Mouse (Mus musculus) cerebellum, postnatal 4 days (tissue): ENCODE data around the gene Krt4.

Experiments used
- DNase-seq, 2 experiments: peaks; one replicate each; pipeline ENCODE4 v3.0.0; 2022; ENCODE audit warnings: low spot score in 2 of 2, mixed read lengths in 1 of 2

Krt4 gene

DNA sequence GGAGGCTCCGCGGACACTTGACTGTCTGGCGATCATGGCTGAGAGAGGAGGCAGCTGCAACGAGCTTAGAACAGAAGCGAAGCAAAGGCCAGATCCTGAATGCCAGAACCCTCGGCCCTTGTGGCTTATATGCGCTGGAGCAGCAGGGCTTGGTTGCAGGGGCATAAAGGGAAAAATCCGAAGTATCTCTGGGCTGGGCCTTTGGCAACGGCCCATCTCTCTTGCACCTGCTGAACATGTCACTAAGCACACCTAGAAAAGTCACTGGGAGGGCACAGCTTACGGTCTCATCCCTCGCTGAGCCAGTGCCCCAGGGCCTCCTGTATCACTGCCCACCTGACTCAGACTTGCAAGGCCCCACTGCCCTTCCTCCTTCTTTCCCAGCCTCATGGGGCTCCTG lies at the start of gene Krt4:
Gene Krt4 (minus strand): TSS at position 101 of the 400 bp plus-strand sequence.
- DNase-seq: no peak

DNA sequence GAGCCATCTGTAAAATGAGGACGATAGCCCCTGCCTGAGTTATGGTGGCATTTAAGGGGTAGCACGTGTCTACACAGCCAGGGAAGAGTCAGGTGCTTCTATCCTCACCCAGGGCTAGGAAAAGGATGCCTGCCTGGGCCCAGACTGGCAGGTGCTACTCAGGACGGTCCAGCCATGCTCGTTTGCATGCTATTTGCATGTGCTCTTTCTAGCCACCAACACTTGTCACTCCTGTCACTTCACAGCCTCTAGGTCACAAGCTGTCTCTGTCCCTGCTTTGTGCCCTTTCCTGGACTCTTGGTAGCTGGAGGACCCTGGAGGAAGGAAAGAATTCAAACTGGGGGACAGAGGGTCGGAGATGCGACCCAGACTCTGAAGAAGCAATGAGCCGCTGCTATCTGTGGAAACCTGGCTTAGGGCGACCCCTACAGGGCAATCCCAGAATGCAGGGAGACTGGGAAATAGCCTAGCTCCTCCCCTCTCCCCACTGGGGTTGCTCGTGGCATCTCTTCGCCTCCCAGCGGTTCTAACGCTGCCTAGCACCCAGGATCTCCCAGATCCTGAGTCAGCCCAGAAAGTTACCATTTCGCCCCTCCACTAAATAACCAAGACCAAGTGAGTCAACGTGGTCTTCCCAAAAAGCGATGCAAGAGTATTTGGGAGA lies 49.0 kb upstream of the Krt4 start:
- DNase-seq: peak; percentile 99 to 100

DNA sequence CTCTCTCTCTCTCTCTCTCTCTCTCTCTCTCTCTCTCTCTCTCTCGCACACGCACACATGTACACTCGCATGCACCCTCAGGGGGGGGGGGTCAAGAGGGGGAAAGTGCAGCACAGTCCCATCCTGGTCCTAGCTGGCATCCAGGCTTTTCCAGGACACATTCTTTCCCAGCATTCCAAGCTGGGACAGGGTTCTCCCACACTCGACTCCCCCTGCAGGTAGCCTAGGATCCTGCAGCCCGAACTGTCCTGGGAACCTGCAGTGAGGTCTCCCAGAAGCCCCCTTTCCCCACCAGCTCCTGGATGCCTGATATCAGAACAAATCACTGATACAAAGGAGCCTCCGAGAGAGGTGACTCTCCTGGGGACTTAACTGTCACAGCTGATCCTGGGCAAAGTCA lies 46.0 kb upstream of the Krt4 start:
- DNase-seq: peak; percentile 45 to 68

DNA sequence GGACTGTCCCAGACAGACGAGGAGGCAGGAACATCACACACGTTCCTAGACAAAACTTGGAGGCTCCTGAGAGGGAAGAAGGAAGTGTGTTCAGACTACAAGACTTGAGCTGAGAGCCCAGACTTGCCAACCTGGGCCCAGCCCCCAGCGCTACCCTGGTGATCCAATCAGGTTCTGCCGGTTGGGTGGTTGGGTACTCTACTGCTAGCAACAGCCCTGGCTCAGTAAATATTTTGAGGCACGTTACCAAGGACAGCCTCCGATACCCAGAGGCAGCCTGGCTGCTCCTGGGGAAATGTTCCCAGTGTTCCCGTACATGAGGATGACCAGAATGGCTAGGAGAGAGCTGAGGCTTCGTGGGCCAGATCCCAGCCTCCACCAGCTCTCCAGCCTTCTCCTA lies 42.3 kb upstream of the Krt4 start:
- DNase-seq: no peak

DNA sequence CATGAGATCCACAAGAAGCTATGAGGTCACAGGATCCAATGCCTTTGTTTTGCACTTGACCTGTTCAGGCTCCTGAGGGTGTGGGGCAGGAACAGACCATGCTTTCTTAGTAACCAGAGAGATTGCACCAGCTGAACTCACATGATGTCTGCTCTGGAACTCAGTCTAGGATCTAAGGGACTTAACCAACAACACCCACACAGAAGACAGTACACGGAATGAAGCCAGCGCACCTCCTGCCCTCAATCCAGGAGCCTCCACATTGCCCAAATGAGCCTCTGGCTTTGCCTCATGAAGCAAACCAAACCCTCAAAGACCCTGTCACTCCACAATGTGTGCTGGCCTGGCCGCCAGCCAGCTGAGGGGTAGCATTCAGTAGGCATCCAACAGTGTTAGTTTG lies 34.4 kb upstream of the Krt4 start:
- DNase-seq: no peak

DNA sequence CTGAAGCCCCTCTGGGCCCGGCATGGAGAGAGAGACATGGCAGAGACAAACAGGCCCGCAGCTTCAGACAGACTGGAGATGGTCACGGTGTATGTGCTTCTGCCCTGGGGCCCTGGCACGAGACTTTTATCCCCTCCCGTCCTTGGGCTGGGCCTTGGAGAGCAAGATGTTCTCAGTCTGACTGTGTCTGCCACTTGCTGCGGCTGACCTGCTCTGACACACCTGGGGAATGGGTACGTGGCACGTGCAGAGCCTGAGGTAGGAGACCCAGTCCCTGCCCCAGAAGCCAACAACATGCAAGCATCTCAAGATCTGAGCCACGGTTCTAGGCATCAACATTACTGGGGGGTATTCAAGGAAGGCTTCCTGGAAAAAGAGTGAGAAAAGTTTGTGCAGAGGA lies 29.7 kb upstream of the Krt4 start, which contains the start of gene Krt78:
Gene Krt78 (minus strand): TSS at position 101 of the 400 bp plus-strand sequence.
- DNase-seq: no peak

DNA sequence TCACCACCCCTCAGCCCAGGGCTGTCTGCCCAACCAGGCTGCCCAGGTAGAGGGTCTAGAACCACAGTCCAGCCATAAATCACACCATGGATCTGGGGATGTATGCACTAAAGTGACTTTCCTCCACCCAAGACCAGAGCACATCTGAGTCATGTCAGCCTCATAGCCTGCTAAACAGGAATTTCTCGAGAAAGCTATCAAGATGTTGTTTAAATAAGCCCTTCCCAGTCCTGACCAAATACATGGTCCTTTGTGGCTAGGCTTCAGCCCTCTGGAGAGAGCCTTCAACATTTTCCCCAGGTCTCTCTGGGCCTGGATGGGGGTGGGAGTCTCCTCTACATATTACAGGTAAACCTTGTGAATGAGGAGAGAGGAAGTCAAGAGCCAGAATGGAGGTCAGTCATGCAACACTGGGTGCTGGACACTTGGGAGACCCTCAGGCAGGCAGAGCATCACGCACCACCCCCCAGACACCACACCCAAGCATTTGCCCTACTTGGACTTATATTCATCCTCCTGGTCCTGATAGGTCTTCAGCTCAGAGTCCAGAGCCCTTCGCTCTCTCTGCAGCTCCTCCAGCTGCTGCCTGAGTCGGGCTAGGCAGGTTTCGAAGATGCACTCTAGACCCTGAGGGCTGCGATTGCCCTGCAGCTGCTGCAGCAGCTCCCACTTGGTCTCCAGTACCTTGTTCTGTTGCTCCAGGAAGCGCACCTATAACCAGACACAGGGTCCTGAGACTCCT lies 28.4 kb upstream of the Krt4 start:
- DNase-seq: no peak

DNA sequence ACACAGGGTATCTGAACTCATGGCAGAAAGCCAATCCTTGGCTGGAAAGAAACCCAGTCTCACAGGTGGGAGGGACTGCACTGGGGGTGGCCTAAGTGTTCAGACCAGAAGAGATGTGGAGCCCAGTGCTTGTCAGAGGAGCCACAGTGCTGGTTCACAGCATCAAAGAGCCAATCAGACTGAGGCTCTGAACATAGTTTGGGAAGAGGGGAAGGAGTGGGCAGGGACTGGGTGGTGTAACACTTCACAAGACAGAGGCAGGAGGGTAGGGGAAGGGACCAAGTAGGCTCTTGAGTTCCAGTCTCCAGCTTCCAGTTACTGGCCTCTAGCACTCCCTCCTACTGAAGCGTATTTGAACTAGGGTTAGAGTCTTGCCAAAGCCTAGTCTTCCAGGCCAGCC lies 20.9 kb upstream of the Krt4 start:
- no peak for DNase-seq

DNA sequence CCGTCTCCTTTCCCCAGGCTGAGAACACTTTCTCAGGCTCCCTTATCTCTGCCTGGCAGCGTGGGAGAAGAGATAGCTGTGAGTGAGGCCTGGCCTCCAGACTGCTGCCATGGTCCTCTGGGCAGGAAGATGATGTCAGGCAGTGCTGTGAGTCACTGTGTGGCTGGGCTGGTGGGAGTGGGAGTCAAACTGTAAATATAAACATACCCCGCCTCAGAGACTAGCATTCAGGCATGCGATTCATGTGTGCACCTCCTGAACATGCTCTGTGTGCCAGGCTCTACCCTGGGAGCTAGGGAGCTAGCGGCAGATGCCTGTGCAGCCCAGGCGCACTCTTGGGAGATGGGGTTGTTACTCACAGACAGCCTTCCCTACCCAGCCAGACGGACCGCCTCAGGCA lies 17.4 kb upstream of the Krt4 start:
- no peak for DNase-seq

DNA sequence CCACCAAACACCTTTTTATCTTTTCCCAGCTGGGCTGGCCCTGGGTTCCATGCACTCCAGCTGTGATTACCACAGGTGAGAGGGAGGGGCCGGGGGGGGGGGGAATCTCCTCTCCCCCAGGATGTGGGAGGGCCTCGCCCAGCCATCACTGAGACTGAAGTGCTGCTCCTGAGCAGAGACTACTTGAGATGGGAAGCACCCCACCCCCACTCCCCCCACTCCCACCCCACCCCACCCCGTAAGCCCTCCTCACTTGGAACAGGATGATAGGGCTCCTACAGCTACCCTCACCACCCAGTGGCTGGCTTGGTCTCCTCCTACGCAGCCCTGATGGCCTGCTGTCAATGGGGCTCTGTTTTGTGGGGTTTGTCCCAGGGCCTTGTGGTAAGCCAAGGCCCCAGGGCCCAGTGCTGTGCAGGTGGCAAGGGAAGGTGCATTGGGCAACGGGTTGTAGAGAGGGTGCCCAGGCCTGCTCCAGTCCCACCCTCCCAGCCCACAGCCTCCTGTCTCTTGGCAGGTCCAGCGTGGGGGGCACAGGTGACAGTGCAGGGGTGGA lies 15.8 kb upstream of the Krt4 start, which contains the start of gene Krt79:
Gene Krt79 (minus strand): TSS at position 51 of the 556 bp plus-strand sequence.
- DNase-seq: no peak

DNA sequence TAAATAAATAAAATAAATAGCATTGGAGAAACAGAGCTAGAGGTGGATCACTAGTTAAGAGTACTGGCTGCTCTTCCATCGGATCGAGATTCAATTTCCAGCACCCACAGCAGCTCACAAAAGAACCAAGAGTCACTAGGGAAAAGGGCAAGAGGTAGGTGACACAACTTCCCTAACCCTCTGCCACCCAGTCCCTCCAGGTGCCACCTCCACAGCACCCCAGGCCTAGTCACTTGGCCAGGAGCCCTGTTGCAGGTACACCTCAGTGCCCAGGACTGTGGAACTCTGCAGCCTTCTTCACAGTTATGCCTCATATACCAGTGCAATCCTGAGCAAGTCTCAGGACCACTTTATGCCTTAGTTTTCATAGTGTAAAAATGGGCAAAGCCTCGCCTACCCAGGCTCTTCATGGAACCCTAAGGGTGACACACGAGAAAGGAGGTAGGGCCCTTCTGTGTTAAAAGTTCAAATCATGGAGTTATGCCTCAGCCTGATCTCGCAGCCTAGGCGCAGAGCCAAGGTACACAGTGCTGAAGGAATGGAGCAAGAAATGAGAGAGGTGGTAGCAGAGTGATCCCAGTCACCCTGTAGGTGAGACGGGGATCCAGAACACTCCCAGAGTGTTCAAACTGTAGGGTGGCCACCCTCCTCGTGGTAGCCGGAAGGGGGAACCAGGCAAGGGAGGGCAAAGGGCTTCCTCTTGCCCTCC lies 14.2 kb upstream of the Krt4 start:
- no peak for DNase-seq

DNA sequence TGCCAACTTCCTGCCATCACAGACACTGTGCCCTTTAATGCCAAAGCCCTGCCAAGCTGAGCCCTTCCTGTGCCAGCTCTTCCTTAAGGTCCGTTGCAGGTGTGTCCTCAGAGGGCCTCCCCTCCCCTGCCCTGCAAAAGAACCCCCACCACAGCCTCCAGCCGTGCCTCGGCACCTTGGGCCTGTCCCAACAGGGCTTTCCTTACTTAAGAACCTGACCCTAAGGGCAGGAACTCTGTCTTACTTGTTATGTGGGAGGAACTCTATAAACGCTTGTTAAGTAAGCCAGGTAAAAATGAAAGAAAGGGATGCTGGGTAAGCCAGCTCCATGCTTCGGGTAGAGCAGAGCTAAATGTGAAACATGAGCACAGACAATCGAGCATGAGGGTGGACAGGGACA lies 8.5 kb upstream of the Krt4 start:
- no peak for DNase-seq

DNA sequence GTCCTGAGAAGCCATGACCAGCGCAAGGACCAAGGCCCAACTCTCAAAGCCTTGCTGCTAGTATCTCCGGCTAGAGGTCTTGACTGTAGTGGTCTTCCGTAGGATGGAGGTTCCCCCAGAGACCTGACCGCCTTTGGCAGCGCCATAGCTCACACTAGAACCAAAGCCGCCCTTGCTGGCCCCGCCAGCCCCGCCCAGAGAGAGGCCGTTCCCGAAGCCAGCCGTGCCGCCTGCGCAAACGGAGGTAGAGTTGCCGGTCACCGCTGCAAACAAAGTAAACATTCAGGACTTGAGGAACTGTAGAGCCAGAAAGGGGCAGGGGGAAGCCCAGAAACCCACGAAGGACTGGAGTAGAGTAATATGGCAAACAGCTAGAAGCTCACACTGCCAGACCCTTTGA lies 5.1 kb upstream of the Krt4 start:
- DNase-seq: no peak

DNA sequence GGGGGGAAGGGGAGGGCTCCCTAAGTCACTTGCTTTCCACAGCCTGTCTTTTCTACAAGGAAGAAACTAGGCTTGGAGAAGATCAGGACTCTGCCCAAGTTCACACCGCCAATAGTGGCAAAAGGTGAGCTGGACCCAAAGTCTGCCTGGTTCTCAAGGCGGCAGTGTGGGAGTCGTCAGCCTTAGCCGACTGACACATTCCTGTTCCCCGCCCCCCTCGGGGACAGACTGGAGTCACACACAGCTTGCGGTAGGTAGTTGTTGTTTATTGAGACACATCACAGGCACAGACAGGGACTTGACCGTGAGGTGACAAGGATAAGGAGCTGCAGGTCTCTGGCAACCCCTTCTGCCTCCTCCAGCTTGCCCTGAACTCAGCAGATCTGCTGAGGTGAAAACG lies 4.6 kb upstream of the Krt4 start:
- DNase-seq: no peak

DNA sequence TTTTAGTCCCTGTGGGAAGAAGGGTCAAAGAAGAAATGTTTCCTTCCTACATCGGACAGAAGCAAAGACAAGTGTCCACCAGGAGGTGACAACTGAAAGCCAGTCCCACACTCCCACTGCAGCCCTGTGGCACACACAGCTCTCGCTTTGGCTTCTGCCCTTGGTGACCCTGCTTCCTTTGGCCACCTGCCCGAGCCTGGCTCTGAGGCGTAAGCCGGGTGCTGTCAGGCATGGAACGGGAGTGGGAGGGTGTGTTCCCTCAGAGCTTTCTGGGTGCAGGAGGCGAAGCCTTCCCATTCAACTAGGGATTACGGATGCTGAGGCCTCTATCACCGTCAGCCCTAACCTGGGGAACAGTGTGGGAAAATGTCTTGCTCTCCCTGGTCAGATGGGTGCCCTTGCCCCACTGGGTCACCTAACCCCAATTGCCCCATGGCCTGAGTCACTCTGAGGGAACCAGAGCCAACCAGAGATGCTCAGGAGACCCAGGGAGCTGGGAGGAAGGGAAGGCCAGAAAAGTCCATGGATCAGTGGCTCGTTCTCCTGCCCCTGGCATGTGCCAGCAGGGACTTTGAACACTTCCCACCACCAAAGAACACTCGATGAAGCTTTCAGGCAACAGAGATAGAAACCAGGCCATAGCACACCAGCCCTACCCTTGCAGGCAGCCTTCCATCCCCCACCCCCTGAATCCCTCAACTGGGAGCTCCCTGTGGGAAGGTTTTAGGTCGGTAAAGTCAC lies 3.0 kb upstream of the Krt4 start:
- no peak for DNase-seq

DNA sequence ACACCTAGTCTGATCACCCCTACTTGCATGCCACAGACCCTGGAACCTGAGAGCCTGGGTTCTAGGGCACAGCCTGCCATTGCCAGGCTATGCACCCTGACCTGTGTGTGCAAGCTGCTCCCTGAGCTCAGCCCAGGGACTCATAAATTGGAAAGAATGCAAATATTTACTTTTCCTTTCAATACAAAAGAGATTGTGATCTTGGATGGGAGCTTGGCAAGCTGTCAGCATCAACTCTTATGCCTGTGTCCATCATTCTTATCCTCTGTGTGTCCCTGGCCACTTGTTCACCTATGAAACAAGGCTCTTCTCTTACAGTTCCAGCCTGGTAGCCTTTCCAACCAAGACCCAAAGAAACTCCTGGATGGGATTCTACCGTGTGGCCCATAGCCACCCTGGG lies 506 bp upstream of the Krt4 start:
- no peak for DNase-seq

DNA sequence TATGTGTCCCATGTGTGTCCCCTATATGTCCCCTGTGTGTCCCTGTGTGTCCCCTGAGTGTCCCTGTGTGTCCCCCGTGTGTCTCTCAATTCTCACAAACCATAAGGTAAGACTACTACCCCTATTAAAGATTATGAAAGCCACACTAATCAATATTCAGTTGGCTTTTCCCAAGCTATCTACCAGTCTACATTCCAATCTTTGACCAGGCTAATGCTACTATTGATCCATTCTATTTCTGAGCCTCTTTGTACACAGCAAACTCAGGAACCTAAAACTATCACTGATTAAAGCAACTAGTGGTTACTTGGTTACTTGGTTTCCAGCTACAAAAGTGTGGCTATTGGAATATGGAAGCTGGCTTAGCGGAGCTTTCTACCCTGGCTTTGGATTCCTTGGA lies 2.2 kb downstream of the Krt4 start:
- no peak for DNase-seq

DNA sequence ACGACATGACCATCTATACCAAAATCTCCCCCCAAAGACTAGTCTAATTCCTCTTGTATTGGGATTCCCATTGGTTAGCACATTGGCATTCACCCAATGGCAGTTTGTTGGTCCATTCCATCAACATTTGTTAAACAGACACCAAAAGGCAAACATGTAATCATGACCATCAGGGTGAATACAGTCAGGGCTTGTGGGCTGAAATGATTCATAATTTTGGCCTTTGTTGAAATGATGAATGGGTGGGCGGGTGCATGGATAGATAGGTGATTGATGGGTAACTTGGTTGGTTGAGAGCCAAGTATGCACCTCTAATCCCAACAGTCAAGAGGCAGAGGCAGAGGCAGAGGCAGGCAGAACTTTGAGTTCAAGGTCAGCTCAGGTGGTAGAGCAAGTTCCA lies 8.5 kb downstream of the Krt4 start:
- DNase-seq: no peak

DNA sequence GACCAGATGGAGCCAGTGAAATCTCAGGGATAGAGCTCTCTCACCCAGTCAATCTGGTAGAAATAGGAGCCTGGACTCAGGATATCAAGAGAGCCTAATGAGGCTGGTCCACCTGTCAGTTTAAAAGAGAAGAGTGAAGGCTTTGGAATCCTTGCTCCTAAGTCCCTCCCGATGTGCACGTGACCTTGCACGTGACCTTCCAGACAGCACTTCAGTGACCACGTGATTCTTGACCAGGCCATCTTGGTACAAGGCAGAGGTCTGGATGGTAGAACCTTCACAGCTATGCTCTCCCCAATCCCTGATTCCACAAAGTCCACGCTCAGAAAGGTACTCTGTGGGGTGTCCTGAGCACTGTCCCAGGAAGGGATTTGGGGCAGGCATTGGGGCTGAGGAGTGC lies 19.7 kb downstream of the Krt4 start:
- no peak for DNase-seq

DNA sequence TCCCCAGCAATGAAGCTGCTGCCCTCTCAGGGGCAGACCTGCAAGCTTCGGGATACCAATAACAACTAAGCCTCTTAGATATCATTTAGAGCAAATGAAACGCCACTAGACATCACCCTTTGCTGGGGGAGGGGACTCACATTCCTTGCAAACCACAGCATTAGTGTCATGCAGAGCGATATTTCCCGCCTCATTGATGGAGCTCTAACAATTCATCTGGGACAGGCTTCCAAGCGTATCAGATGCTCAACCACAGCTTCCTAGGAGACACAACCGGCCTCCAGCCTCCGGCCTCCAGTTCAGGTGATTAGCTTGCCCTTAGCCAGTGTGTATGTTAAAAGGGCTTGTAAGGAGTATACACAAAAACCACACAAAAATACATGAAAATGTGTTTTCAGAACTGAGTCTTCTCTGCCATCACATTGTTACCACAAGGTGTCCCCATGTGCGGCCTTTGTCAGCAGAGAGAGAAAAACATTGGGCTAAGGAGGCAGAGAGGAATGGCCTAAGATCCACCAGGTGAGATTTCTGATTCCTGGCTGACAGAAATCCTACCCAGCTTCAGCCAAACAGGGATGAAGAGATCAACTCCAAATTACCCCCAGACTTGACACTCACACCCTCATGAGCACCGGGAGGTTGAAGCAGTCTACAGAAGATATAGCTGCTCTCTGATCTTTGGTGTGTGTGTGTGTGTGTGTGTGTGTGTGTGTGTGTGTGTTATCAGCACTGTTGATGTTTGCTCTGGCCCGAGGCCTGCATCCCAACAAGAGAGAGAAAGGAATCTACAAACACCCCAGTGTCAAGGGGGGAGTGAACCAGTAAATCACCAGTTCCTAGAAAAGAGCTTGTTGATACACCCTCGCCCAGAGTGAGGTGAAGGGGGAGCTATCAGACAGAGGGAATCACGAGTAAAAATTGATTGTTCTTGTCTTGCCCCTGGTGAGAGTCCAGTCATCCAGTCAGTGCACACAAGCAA lies 22.1 kb downstream of the Krt4 start:
- no peak for DNase-seq

DNA sequence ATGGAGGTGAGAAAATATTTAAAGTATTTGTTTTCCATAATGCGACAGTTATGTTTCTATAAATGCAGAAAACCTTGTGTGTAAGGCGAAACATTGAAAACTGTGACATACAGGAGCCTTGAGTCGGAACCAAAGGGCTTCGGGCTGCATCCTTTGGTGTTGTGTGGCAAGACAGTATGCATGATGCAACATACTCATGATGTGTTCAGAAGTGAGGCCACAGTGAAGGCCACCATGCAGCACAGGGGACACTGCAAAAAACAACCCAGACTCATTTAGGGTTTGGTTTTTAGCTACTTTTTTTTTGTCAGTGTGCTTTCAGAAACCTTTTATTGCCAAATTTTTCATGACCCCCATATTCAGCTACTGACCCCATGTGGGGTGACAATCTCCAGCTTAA lies 29.3 kb downstream of the Krt4 start:
- no peak for DNase-seq
